Mouse (Mus musculus) large intestine, adult 2 months (tissue): ENCODE results near the gene Capza2. TPM values are rescaled to one million over a fixed set of nuclear protein-coding genes. Genes with fewer than 3 reads are reported as not detected.
A peak's percentile ranks its signal among the peaks of the same experiment; 100 is the strongest.
"Not testable (repeated sequence)": the region's sequence is repeated elsewhere in the genome, so short reads cannot be mapped to it uniquely, and the experiment has no call there.

Source experiments
- DNase-seq: peaks from one replicate; pipeline ENCODE4 v3.0.0-alpha.2; 2012; ENCODE audit warnings: low read depth, low spot score
- WGBS: fragments of 180-500 bp; shearing (Covaris S2); methylation state at CpG from one replicate; pipeline ENCODE4 v1.1.7; 2018; 5-methylcytosine and 5-hydroxymethylcytosine counted together
- polyA plus RNA-seq: library from polyadenylated mRNA; depleted of rRNA; stranded (reverse); fragments of >200 nt; gene quantifications from 2 replicates; pipeline ENCODE4 v1.2.3, GENCODE M21; 2012; rRNA removed

Capza2 gene
- polyA plus RNA-seq, 1 experiment: 21.5 TPM

- under 1% methylated on average over 46 of the region's 46 CpGs for WGBS
- DNase-seq: peak; percentile 36
Observed at GRCm38 (mm10) chr6:17694550-17694951, 58.5 kb downstream of the Capza2 start.

GRCm38 (mm10) chr6:17696321-17696734 is 60.3 kb downstream of the Capza2 start:
- no peak for DNase-seq
- WGBS: 62% methylated on average over 5 of the region's 5 CpGs

GRCm38 (mm10) chr6:17700936-17701612 is 65.0 kb downstream of the Capza2 start:
- 78% methylated on average over 7 of the region's 7 CpGs for WGBS
- no peak for DNase-seq

- not testable (repeated sequence) for DNase-seq
- 46% methylated on average over 1 of the region's 1 CpGs for WGBS
Observed at GRCm38 (mm10) chr6:17704038-17704437, 68.0 kb downstream of the Capza2 start.

GRCm38 (mm10) chr6:17705973-17706372 is 69.9 kb downstream of the Capza2 start:
- 81% methylated on average over 3 of the region's 3 CpGs for WGBS
- no peak for DNase-seq

Other genes starting within 250 kb of the Capza2 start
- gene Met, start 172.4 kb upstream of the Capza2 start, polyA plus RNA-seq: 6.8 and 12.7 TPM in 2 replicates
- 7.7 and 8.9 TPM in 2 replicates for gene St7, start 56.7 kb downstream of the Capza2 start, polyA plus RNA-seq